Mouse (Mus musculus): ENCODE measurements around the gene Iqgap2. TPM values are rescaled to one million over a fixed set of nuclear protein-coding genes. Genes with fewer than 3 reads are reported as not detected.

Iqgap2 gene
- polyA plus RNA-seq, 1 experiment from 2014 or later = 16.6 TPM

- H3K27ac ChIP-seq = no peak overlapping the region
- no peaks in the 10 kb centered on the region for H3K27me3 ChIP-seq
- peaks cover 35% of the 10 kb centered on the region for H3K36me3 ChIP-seq
- peaks cover 14% of the 10 kb centered on the region for H3K4me1 ChIP-seq
- WGBS = 82% methylated on average over 16 of the region's 16 CpGs
- no peak for ATAC-seq (ENCODE audit: insufficient number of reproducible peaks, insufficient read depth, low FRiP score, low TSS enrichment)
- no peaks in the 10 kb centered on the region for H3K9me3 ChIP-seq
- H3K4me3 ChIP-seq = no peak overlapping the region
- no peak overlapping the region for H3K4me2 ChIP-seq (replicated peaks)
- H3K9ac ChIP-seq = no peak overlapping the region
These were observed 280.7 kb downstream of the Iqgap2 start for GRCm38 (mm10) chr13:95610786-95611562.

- H3K36me3 ChIP-seq = peaks cover 47% of the 10 kb centered on the region
- no peaks in the 10 kb centered on the region for H3K27me3 ChIP-seq
- no peak for ATAC-seq (ENCODE audit: insufficient number of reproducible peaks, insufficient read depth, low FRiP score, low TSS enrichment)
- no peaks in the 10 kb centered on the region for H3K9me3 ChIP-seq
- no peak overlapping the region for H3K9ac ChIP-seq
- H3K4me1 ChIP-seq = no peaks in the 10 kb centered on the region
- H3K4me3 ChIP-seq = no peak overlapping the region
- H3K27ac ChIP-seq = no peak overlapping the region
- WGBS = 87% methylated on average over 2 of the region's 2 CpGs
- no peak overlapping the region for H3K4me2 ChIP-seq (replicated peaks)
These were observed 282.7 kb downstream of the Iqgap2 start for GRCm38 (mm10) chr13:95609088-95609420.

GRCm38 (mm10) chr13:95608416-95609087 is 283.2 kb downstream of the Iqgap2 start:
- no peak overlapping the region for H3K9ac ChIP-seq
- no peak overlapping the region for H3K27ac ChIP-seq
- peaks cover 51% of the 10 kb centered on the region for H3K36me3 ChIP-seq
- no peaks in the 10 kb centered on the region for H3K27me3 ChIP-seq
- H3K9me3 ChIP-seq = no peaks in the 10 kb centered on the region
- no peak overlapping the region for H3K4me3 ChIP-seq
- H3K4me1 ChIP-seq = no peaks in the 10 kb centered on the region
- H3K4me2 ChIP-seq (replicated peaks) = no peak overlapping the region
- ATAC-seq (ENCODE audit: insufficient number of reproducible peaks, insufficient read depth, low FRiP score, low TSS enrichment) = no peak
- 90% methylated on average over 6 of the region's 6 CpGs for WGBS

GRCm38 (mm10) chr13:95607019-95607418 is 284.7 kb downstream of the Iqgap2 start:
- H3K4me3 ChIP-seq = no peak overlapping the region
- no peak for ATAC-seq (ENCODE audit: insufficient number of reproducible peaks, insufficient read depth, low FRiP score, low TSS enrichment)
- no peaks in the 10 kb centered on the region for H3K9me3 ChIP-seq
- peaks cover 61% of the 10 kb centered on the region for H3K36me3 ChIP-seq
- H3K4me1 ChIP-seq = no peaks in the 10 kb centered on the region
- H3K9ac ChIP-seq = no peak overlapping the region
- WGBS = 90% methylated on average over 8 of the region's 8 CpGs
- no peak overlapping the region for H3K27ac ChIP-seq
- H3K4me2 ChIP-seq (replicated peaks) = no peak overlapping the region
- no peaks in the 10 kb centered on the region for H3K27me3 ChIP-seq

GRCm38 (mm10) chr13:95604288-95604687 is 287.4 kb downstream of the Iqgap2 start:
- WGBS = 97% methylated on average over 25 of the region's 25 CpGs
- no peak overlapping the region for H3K27ac ChIP-seq
- H3K4me2 ChIP-seq (replicated peaks) = no peak overlapping the region
- H3K9ac ChIP-seq = no peak overlapping the region
- H3K9me3 ChIP-seq = no peaks in the 10 kb centered on the region
- no peaks in the 10 kb centered on the region for H3K27me3 ChIP-seq
- H3K4me1 ChIP-seq = no peaks in the 10 kb centered on the region
- no peak overlapping the region for H3K4me3 ChIP-seq
- no peak for ATAC-seq (ENCODE audit: insufficient number of reproducible peaks, insufficient read depth, low FRiP score, low TSS enrichment)
- H3K36me3 ChIP-seq = peaks cover 56% of the 10 kb centered on the region

- no peak overlapping the region for H3K4me2 ChIP-seq (replicated peaks)
- H3K36me3 ChIP-seq = peaks cover 35% of the 10 kb centered on the region
- no peak for ATAC-seq (ENCODE audit: insufficient number of reproducible peaks, insufficient read depth, low FRiP score, low TSS enrichment)
- no peaks in the 10 kb centered on the region for H3K27me3 ChIP-seq
- H3K4me1 ChIP-seq = no peaks in the 10 kb centered on the region
- H3K27ac ChIP-seq = no peak overlapping the region
- H3K9ac ChIP-seq = no peak overlapping the region
- no peaks in the 10 kb centered on the region for H3K9me3 ChIP-seq
- H3K4me3 ChIP-seq = no peak overlapping the region
- WGBS = 70% methylated on average over 3 of the region's 3 CpGs
These were observed 291.8 kb downstream of the Iqgap2 start for GRCm38 (mm10) chr13:95599833-95600359.

GRCm38 (mm10) chr13:95598232-95598920 is 293.3 kb downstream of the Iqgap2 start:
- H3K27ac ChIP-seq = no peak overlapping the region
- H3K9ac ChIP-seq = no peak overlapping the region
- no peak for ATAC-seq (ENCODE audit: insufficient number of reproducible peaks, insufficient read depth, low FRiP score, low TSS enrichment)
- H3K9me3 ChIP-seq = no peaks in the 10 kb centered on the region
- H3K4me3 ChIP-seq = no peak overlapping the region
- H3K4me2 ChIP-seq (replicated peaks) = no peak overlapping the region
- H3K36me3 ChIP-seq = peaks cover 20% of the 10 kb centered on the region
- WGBS = 85% methylated on average over 18 of the region's 18 CpGs
- H3K27me3 ChIP-seq = no peaks in the 10 kb centered on the region
- no peaks in the 10 kb centered on the region for H3K4me1 ChIP-seq

- Histone ChIP-seq H3K4me1 (no peaks in the 10 kb centered on the region), H3K9me3 (no peaks in the 10 kb centered on the region), H3K27ac (no peak overlapping the region), H3K36me3 (peaks cover 12% of the 10 kb centered on the region), H3K27me3 (no peaks in the 10 kb centered on the region), H3K4me3 (no peak overlapping the region), H3K9ac (no peak overlapping the region), H3K4me2 (replicated peaks) (no peak overlapping the region)
- WGBS = 86% methylated on average over 10 of the region's 10 CpGs
- no peak for ATAC-seq (ENCODE audit: insufficient number of reproducible peaks, insufficient read depth, low FRiP score, low TSS enrichment)
These were observed 294.1 kb downstream of the Iqgap2 start for GRCm38 (mm10) chr13:95597578-95597977.

GRCm38 (mm10) chr13:95596689-95597088 is 295.0 kb downstream of the Iqgap2 start:
- Histone ChIP-seq H3K4me1 (no peaks in the 10 kb centered on the region), H3K27me3 (no peaks in the 10 kb centered on the region), H3K36me3 (peaks cover 9% of the 10 kb centered on the region), H3K4me3 (no peak overlapping the region), H3K4me2 (replicated peaks) (no peak overlapping the region), H3K9ac (no peak overlapping the region), H3K27ac (no peak overlapping the region), H3K9me3 (no peaks in the 10 kb centered on the region)
- no peak for ATAC-seq (ENCODE audit: insufficient number of reproducible peaks, insufficient read depth, low FRiP score, low TSS enrichment)
- 81% methylated on average over 7 of the region's 7 CpGs for WGBS

GRCm38 (mm10) chr13:95595921-95596320 is 295.8 kb downstream of the Iqgap2 start:
- Histone ChIP-seq H3K9ac (no peak overlapping the region), H3K9me3 (no peaks in the 10 kb centered on the region), H3K36me3 (peaks cover 2% of the 10 kb centered on the region; the same call in 1 of the 2 replicates), H3K4me1 (no peaks in the 10 kb centered on the region), H3K4me3 (no peak overlapping the region), H3K4me2 (replicated peaks) (no peak overlapping the region), H3K27me3 (no peaks in the 10 kb centered on the region), H3K27ac (no peak overlapping the region)
- 46% methylated on average over 5 of the region's 5 CpGs for WGBS
- no peak for ATAC-seq (ENCODE audit: insufficient number of reproducible peaks, insufficient read depth, low FRiP score, low TSS enrichment)

GRCm38 (mm10) chr13:95595411-95595810 is 296.3 kb downstream of the Iqgap2 start:
- Histone ChIP-seq H3K27ac (no peak overlapping the region), H3K4me1 (no peaks in the 10 kb centered on the region), H3K9me3 (no peaks in the 10 kb centered on the region), H3K4me2 (replicated peaks) (no peak overlapping the region), H3K27me3 (no peaks in the 10 kb centered on the region), H3K4me3 (no peak overlapping the region), H3K36me3 (no peaks in the 10 kb centered on the region), H3K9ac (no peak overlapping the region)
- no peak for ATAC-seq (ENCODE audit: insufficient number of reproducible peaks, insufficient read depth, low FRiP score, low TSS enrichment)
- WGBS = 71% methylated on average over 7 of the region's 7 CpGs

GRCm38 (mm10) chr13:95592860-95593259 is 298.9 kb downstream of the Iqgap2 start:
- no peaks in the 10 kb centered on the region for H3K36me3 ChIP-seq
- no peak for ATAC-seq (ENCODE audit: insufficient number of reproducible peaks, insufficient read depth, low FRiP score, low TSS enrichment)
- H3K9me3 ChIP-seq = no peaks in the 10 kb centered on the region
- H3K4me3 ChIP-seq = no peak overlapping the region
- H3K27me3 ChIP-seq = no peaks in the 10 kb centered on the region
- no peak overlapping the region for H3K4me2 ChIP-seq (replicated peaks)
- H3K9ac ChIP-seq = no peak overlapping the region
- 62% methylated on average over 10 of the region's 10 CpGs for WGBS
- H3K4me1 ChIP-seq = no peaks in the 10 kb centered on the region
- H3K27ac ChIP-seq = no peak overlapping the region

Measured in embryonic facial prominence, embryonic 12.5 days (tissue).